Mouse (Mus musculus): ENCODE measurements around the gene Ttf2.

The Ttf2 gene

DNA sequence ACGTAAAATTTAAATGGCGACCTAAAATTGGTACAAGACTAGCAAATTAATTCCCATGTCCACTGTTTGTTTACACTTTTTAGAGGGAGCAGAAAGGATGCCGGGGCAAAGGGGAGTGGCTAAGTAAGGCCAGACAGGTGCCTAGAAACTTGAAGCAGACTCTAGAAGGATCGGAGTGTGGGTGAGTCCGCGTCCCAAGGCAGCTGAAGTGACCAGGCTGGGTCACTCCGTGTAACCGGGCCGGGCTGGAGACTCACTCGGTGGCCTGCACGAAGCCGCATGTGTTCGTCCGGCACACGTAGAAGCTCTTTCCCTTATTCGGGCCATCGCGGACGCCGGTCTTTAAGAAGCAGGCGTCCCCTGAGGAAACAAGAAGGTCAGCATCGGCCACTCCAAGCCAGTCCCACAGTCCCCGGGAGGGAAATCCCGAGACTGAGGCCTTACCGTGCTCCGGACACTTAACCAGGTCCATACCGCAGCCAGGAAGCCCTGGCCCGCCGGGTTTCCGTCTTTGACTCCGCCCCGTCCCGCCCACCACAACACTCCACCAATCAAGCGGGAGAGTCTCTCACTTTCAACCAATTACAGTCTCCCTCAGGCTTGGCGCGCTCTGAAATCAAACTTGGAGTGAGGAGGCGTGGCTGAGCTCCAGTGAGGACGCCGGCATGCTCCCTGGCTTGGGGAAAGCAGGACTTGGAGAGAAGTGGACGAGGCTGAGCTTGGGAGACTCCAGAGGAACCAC is at the start of gene Ttf2:
Ttf2 (minus strand) TSS at position 488 of the 742 bp plus-strand sequence.
- peak; percentile 89 to 90 for DNase-seq

DNA sequence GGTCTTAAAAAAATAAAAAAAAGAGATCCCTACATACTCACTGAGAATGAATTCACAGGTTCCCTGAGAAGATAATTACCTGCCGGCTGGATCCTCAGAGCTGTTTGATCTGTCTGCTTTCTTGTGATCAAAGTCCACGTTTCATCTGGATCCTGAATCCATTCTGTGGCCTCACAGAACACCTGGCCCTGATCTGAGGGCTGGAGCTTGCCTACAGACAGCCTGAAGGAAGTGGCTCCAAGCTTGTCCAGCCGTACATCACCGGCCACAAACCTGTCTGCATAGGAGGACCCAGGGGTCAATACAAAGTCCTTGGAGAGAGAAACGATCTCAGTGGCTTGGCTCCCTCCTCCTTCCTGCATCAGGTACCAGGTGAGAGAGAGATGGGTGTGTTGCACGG is 49.0 kb upstream of the Ttf2 start:
- DNase-seq: no peak

DNA sequence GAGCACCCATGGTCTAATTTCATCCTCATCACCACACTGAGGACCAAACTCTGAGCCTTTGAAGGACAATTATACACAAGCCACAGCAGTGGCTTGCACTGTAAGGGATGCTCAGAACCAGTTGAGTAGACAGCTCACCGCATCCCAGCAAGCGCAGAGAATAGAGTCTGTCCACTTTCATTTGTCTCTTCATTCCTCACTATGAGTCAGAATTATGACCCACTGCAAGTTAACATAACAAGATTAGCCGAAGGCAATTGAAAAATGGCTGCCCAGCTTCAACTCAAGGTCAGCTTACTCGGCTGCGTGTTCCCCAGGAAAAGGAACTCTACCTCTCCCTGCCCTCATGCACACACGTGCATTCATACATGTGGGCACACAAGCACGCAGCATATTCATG is 46.6 kb upstream of the Ttf2 start:
- DNase-seq: no peak

DNA sequence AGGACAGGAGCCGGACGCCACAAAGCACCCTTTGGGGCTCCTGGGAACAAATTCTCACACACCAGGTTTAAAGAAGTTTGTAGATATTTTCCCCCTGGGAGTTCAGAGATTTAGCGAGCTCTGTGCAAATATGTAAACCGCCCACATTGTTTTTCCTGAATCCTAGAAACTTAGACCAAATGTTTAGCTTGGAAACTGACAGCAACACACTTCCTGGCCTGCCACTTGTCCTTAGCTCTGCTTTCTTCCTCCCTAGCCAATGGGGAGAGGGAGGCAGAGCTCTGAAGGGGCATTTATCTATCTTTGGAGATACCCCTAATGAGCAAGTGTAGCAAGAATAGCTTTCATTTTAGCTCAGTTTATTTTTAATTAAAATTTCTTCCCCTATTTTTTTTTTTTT is 45.8 kb upstream of the Ttf2 start:
- DNase-seq: no peak

DNA sequence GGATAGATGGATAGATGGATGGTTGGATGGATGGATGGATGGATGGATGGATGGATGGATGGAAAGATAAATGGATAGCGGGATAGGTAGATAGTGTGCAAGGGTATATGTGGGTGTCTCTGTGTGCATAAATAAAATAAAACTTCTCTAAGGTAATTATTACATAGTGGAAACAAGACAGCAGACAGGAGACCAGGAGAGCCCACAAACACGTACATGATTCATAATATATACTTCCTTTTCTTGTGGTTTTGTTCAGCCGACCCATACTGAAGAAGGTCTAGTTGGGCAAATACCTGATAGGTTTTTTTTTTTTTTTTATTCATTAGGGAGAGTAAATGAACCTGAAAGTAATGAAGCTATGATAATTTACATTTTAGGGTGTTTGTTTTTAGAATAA is 44.1 kb upstream of the Ttf2 start:
- no peak for DNase-seq

DNA sequence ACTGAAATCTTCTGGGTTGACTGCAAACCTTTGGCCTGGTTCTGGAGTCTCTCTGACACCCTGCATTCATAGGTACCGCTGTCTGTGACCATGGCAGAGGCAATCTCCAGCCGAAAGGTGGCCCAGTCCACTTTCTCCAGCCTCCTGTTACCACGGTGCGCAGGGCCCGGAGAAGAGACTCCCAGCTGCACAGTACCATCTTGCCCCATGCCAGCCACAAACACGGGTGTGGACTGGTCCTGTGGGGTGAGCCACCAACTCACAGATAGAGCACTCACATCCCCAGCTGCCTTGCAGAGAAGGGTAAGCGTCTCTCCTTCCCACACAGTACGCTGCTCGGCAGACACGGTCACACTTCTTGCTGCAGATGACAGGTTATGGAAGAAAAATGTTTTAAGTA is 43.5 kb upstream of the Ttf2 start:
- no peak for DNase-seq

DNA sequence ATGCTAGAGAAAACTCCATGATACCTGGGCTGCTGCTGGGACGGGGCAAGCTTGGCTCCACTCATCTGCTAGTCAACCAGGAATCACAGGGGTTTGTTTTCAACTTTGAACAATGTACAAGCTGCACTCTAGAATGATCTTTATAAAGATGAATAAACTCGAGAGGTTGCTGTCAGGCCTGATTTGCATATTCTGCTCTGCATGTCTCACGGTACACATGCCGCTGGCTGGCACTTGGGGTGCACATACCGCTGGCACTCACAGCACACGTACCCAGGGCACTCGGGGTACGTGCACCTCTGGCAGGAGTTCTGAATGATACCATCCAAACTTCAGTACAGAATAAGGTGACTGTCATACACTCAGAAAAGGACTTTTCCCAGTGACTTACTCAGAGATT is 43.1 kb upstream of the Ttf2 start:
- no peak for DNase-seq

DNA sequence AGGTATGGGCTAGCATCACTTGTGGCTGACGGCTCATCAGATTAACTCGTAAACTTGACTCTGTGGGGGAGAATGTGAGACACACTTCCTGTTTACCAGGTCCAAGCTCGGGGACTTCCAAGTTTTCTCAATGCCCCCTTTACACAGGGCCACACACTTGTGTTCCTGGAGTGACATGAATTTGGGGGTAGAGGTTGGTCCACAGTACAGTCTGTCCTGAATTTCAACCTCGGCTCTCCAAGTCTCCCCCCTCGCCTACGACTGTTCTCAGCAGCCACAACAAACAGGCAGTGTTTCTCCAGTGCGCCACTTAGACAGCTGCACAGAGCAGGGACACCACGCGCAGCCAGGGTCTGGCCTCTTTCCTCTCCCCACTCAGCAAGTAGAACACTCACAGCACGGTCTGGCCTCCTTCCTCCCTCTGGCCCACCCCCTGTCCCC is 42.7 kb upstream of the Ttf2 start:
- DNase-seq: peak; percentile 6 to 16

DNA sequence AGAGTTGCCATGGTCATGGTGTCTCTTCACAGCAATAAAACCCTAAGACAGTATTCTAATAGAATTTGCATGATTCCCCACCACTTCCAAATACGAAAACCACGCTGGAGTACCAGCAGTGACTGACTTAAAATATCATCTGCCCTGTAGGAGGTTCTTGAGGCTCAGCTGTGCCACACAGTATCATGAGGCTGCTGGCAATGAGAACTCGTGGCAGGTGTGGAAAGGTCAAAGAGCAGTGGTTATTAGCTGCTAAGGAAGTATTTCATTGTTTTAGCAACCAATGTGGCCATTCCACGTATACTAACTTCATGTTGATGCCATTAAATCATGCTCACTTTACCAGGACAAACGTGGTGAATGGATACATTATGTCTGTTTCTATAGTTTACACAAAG is 41.7 kb upstream of the Ttf2 start:
- DNase-seq: no peak

DNA sequence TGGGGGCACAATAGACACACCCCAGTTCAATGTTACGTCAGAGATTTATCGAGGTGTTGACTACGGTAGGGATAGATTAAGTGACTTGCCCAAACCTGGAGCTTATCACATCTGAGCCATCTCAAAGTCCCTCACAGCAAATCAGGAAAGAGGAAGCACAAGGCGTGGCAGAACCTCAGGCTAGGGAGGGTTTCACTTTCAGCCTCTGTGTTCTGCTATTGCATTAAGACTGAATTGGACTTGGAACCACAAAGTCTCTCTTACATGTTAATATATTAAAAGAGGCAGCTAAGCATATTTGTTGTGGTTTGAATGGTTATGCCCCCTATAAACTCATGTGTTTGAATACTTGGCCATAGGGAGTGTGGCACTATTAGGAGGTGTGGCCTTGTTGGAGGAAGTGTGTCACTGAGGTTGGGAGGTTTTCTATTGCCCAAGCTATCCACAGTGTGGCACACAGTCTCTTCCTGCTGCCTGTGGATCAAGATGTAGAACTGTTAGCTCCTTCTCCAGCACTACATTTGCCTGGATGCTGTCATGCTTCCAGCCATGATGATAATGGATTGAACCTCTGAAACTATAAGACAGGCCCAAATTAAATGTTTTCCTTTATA is 41.2 kb upstream of the Ttf2 start:
- DNase-seq: no peak

DNA sequence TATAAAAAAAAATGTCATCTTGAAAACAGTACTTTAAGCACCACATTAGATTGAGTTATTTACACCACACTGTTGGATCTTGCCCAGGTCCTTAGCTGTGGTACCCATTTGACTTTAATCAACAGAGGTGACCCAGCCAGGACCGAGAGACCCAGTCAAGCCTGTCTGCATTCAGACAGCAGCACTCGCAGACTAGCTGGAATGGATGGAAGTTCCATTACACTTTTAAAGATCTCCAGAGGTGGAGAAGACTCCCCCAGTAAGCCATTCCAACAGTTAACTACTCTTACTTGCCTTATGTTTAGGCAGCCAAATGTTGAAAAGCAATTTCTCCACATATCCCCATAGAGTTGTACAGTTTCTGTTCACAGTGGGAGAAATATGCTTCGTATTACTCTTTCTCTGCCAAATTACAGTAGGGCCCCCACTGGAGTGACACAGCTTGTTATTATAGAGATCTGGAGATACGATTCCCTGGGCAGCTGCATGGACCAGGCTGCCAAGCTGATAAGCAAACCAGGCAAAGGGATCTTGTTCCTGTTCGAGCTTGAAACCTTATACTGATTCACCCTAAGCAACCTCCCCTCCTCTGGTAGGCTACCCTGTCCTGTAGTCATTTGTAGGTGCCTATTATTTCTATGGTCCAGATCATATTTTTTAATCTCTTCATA is 37.8 kb upstream of the Ttf2 start:
- DNase-seq: no peak

DNA sequence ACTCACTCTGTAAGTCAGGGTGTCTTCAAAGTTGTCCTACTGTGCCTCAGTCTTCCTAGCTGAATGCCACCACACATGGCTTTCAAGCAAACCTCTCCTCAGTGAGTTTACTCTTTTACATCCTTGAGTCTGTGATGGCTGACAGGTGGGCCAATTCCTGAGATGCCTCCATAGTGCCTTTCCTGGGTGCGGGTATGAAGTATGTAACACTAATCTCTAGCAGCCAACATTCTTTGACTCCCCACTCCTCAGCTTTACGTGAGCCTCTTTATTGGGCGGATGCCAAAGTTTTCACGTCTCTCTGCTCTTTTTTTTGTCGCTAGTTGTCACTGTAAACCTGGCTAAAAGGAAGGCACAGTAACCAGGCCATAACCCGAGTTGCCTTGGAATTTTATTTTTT is 35.9 kb upstream of the Ttf2 start:
- DNase-seq: no peak

DNA sequence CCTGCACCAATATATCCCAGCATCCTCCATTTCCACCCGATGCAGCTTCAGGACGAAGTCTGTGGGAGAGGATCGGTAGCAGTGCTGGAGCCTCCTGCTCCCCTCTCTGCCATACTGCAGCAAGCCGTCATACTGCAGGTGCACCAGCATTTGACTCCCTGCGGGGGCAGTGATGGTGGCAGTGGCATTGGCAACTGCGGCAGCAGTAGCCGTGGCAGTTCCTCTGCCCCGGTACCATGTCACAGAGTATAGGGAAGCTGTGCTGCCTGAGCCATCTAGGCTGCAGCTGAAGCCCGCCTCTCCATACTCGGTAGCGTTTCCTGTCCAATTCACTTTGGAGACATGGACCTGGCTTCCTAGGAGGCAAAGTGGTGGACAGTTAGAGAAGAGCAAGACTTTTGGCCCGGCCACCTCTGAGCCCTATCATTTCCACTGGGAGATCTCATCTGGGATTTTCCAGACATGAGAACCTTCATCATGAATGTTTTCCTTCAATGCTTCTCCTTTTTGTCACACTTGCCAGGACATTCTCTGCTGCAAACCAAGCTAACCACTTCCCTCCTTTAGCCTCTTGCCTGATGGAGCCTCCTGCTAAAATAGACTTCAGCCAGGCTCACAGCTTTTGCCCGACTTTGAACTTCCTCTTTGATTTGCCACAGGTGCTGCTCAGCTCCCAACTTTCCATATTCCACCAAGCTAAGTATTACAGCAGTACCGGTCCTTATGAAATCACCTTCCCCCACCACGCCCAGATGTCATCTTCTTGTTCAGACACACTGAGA is 34.3 kb upstream of the Ttf2 start:
- DNase-seq: no peak

DNA sequence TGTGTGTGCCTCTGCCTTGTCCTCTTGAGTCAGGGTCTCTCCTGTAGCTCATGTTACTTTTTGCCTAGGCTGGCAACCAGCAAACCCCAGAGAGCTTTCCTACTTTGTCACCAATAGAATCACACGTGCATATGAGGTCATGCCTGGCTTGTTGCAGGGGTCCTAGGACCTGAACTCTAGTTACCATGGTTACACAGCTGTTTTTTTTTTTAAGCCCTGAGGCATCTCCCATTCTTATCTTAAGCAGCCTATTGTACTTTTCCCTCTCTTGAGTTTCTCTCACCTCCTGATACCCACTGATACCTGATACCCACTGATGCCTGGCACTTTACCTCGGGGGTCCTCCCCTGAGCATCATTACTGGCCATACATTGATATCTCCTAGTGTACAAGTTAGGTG is 30.3 kb upstream of the Ttf2 start:
- DNase-seq: no peak

DNA sequence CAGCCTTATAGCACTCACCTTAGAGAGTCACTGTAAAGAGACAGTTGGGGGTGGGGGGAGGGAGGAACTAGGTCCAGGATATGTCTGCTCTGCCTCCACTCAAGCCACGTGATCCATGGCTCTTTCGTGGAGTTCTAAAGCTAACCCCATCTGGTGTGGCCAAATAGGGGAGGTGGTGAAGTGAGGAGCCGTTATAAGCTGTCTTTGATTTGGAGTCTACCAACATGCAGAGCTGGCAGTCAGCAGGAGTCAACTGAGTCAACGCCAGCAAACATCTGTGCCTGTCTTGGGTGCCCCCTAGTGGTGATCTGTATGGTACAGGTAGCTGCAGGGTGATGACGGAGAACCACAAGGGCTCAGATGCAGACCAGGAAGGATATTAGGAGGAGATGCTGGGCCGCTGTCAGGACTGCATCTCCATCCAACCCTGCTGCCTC is 29.5 kb upstream of the Ttf2 start:
- DNase-seq: peak; percentile 42 to 56

DNA sequence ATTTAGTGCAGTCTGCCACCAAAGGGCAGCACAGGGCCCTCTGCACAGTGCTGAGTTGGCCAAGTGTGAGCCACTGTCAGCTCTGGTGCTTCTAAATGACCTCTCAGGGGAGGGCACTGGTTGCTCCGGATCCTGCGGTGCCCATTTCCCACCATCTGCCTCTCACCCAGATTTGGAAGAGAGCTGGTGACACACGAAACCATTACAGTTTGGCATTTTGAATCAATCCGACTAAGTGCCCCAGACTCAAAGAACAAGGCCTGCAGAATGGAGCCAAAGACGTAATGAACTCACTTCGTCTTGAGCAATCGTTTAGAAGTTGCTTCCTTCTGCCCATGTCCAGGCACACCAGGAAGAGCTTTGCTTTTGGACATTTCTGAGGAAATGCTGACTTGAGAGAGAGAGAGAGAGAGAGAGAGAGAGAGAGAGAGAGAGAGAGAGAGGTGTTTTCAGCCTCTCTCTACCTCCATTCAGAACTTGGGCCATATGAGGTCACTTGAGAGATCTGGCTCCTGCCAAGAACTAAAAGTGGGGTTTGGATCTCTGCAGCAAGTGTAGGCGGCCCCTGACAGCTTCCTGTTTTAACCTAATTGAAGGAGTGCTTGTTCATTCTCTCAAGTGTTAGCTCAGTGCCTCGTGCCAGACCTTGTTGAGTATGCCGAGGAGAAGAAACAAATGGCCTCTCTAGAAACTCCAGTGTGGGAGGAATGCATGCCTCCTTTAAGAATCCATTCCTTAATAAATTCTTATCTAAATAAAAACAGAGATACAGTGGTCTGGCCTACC is 28.5 kb upstream of the Ttf2 start:
- DNase-seq: no peak

DNA sequence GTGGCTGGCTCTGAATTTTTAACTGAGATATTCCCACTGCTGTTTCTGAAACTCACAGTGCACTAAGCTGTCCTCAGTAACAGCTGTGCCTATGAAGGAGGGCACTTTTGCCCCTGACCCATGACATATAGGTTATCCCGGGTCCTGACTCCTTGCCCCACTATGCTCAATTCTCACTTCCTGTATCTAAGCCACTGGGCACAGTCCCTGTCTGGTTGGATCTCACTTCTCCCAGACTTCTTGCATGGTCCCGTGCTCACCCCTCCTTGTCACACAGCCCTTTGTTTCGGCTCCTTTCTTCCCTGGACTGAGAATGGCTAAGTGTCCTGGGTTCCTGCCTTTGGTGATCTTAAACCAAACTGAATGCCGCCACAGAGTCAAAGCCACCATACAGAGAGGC is 24.8 kb upstream of the Ttf2 start:
- DNase-seq: no peak

DNA sequence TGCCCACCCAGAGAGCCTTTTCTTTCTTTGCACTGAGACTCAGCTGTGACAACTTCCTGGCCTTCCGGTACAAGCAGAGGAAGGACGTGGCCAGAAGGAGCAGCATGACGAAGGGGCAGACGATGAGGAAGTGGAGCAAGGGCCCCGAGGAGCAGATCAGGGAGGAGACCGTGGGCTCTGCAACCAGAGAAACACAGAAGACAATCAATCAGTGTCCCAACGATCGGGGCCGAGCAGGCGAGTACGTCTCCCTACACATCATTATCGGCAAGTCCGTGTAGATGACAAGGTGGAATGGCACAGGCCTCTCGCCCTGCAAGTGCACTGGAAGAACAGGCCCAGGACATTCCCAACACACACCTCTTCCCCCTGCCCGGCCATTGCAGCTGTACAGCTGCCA is 24.3 kb upstream of the Ttf2 start:
- DNase-seq: no peak

DNA sequence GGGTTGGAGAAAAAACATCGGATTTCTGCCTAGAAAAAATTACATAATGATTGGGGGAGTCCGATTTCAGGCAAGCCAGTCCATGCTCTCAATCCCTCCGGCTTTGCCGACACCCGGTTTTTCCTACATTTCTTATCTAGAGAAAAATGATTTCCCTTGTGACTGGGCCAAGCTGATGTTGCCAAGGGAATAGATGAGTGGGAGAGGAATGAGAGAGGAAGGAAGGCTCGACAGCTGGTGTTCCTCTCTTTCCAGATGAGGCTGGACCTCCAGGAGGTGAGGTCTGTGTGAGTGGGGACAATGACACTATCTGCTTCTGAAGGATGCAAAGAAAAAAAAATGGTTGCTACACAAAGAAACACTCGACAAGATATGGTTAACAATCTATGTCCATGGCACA is 23.7 kb upstream of the Ttf2 start:
- no peak for DNase-seq

DNA sequence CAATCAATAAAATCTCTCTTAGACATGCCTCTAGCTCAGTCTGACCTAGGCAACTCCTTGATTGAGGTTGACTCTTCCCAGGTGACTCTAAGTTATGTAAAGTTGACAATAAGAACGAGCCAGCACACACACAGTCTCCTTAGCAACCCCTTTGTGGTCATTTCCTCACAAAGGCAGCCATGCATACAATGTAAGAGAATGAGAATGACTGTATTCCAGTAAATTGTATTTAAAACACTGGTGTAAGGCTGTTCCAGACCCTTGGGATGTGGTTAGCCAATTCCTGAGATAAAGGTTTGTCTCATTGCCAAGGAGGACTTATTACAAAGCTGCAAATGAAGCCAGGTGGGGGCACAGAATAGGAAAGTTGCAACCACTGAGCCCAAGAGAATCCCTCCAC is 20.8 kb upstream of the Ttf2 start:
- DNase-seq: no peak

DNA sequence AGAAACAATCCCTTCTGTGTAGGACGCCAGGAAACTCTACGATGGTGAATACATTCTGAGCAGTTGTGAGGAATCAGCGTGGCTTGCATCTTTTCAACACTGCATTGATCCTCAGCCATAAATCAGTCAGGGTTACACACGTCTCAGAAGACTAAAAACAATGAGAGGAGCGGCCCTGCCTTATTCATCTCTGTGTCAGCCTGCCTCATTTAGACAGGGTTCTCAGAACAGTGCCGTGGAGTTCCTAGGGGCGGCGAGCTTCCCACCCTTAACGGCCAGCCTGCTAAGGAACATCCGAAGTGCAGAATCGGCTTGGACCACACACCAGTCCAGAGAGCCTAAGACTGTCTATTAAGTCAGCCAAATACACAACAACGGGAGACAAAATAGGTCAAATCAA is 20.0 kb upstream of the Ttf2 start:
- DNase-seq: no peak

DNA sequence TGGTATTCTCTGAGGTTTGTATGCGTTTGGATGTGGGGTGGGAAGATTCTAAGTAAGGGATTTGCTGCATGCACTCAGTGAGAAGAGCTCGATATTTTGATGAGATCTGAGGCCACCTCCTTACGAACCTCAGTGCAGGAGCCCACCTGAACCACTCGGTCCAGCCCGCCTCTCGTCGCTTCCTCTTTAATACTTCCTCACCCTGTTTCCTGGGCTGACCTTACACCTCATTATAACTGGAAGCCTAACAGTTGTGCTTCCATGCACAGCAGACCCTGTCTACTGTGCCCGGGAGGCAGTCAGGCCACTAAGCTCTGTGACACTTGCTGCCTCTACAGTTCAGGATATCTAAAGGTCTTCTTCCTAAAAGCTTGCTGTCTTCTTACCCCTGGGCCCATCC is 9.8 kb upstream of the Ttf2 start:
- no peak for DNase-seq

DNA sequence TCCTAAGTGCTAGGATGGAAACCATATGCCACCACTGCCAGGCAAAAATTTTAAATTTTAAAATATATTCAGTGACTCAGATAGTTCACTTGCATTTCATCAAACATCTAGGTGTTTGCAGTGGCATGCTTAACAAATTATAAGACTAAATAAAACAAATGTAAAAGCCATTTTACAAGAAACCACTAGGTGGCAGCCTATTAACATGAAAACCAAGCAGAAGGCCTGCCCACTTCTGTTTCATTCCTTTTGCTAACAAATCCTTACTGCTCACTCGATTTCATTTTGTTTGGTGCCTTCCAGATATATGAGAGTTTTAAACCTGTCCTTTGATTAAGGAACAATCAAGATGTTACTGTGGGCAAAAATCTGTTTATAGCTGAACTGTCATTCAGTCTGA is 4.4 kb upstream of the Ttf2 start:
- no peak for DNase-seq
